8 mouse cellular contexts compared by ENCODE assay signal in genomic region chr8:94871108-94871894, GRCm38 (mm10). TPM values are rescaled to one million over a fixed set of nuclear protein-coding genes. Genes with fewer than 3 reads are reported as not detected.
DNase-seq lines count a peak whose midpoint lies in the region; ATAC-seq lines count a peak whose summit lies in the region.

No protein-coding gene starts in this region.

- H3K4me1 ChIP-seq in embryonic facial prominence, embryonic 15.5 days, result peaks cover 67% of the 10 kb centered on the region
- H3K4me1 ChIP-seq in heart, embryonic 13.5 days, result peaks cover 84% of the 10 kb centered on the region
- peaks cover 54% of the 10 kb centered on the region for H3K4me1 ChIP-seq in kidney, embryonic 16.5 days (ENCODE audit: insufficient read depth, low read length)
- H3K4me1 ChIP-seq in liver, embryonic 11.5 days (replicated peaks; ENCODE audit: control insufficient read depth, insufficient read depth, low read length), result peaks cover 46% of the 10 kb centered on the region

- WGBS in embryonic facial prominence, embryonic 15.5 days, result 4% methylated on average over 7 of the region's 7 CpGs
- 8% methylated on average over 7 of the region's 7 CpGs for WGBS in heart, embryonic 13.5 days
- WGBS in kidney, embryonic 16.5 days, result 2% methylated on average over 7 of the region's 7 CpGs
- WGBS in liver, embryonic 11.5 days, result 5% methylated on average over 7 of the region's 7 CpGs

- DNase-seq in 416B (ENCODE audit: low read depth), result peak; percentile 78
- DNase-seq in adrenal gland, adult 2 months, result peak; percentile 69
- DNase-seq in liver, embryonic 11.5 days (ENCODE audit: low spot score), result peak; percentile 66
- peak; percentile 29 to 30 for DNase-seq in natural killer cell, adult 2 months (ENCODE audit: low spot score in 2 of 2)
- peak; percentile 68 to 71 for DNase-seq in urinary bladder, postnatal 4 days (ENCODE audit: low spot score in 2 of 2)

- ATAC-seq in embryonic facial prominence, embryonic 15.5 days (ENCODE audit: insufficient number of reproducible peaks, low FRiP score, low TSS enrichment, low read depth), result peak; percentile 75
- ATAC-seq in heart, embryonic 13.5 days (ENCODE audit: extremely low read depth, insufficient number of reproducible peaks, low FRiP score, low TSS enrichment), result 0 out of 2 replicates have a peak, but pooled peaks have one; percentile 9
- ATAC-seq in kidney, embryonic 16.5 days (ENCODE audit: low FRiP score, low TSS enrichment), result peak; percentile 72
- ATAC-seq in liver, embryonic 11.5 days (replicated peaks; ENCODE audit: low FRiP score), result peak; percentile 14; the same call in 1 of the 2 replicates

- peaks cover 14% of the 10 kb centered on the region; the same call in 1 of the 2 replicates for H3K36me3 ChIP-seq in embryonic facial prominence, embryonic 15.5 days
- peaks cover 25% of the 10 kb centered on the region for H3K36me3 ChIP-seq in heart, embryonic 13.5 days
- peaks cover 11% of the 10 kb centered on the region for H3K36me3 ChIP-seq in kidney, embryonic 16.5 days (ENCODE audit: insufficient read depth, low read length)
- H3K36me3 ChIP-seq in liver, embryonic 11.5 days (ENCODE audit: control insufficient read depth, insufficient read depth, low read length), result peaks cover 3% of the 10 kb centered on the region; the same call in 1 of the 2 replicates

- peak overlapping the region; percentile 50 for H3K4me3 ChIP-seq in embryonic facial prominence, embryonic 15.5 days (replicated peaks)
- peak overlapping the region; percentile 51 for H3K4me3 ChIP-seq in heart, embryonic 13.5 days
- peak overlapping the region; percentile 57 for H3K4me3 ChIP-seq in kidney, embryonic 16.5 days (ENCODE audit: low read length)
- peak overlapping the region; percentile 37 for H3K4me3 ChIP-seq in liver, embryonic 11.5 days (ENCODE audit: low read depth, low read length)

- H3K27me3 ChIP-seq in embryonic facial prominence, embryonic 15.5 days, result no peaks in the 10 kb centered on the region
- H3K27me3 ChIP-seq in heart, embryonic 13.5 days (replicated peaks), result no peaks in the 10 kb centered on the region
- H3K27me3 ChIP-seq in kidney, embryonic 16.5 days (ENCODE audit: insufficient read depth, low read length), result peaks cover 5% of the 10 kb centered on the region; the same call in 1 of the 2 replicates
- H3K27me3 ChIP-seq in liver, embryonic 11.5 days (replicated peaks; ENCODE audit: control insufficient read depth, insufficient read depth, low read length), result peaks cover 11% of the 10 kb centered on the region

- H3K9ac ChIP-seq in embryonic facial prominence, embryonic 15.5 days, result peak overlapping the region; percentile 24; the same call in 1 of the 2 replicates
- peak overlapping the region; percentile 75 for H3K9ac ChIP-seq in heart, embryonic 13.5 days
- H3K9ac ChIP-seq in kidney, embryonic 16.5 days (replicated peaks; ENCODE audit: low read length), result peak overlapping the region; percentile 67
- H3K9ac ChIP-seq in liver, embryonic 11.5 days (ENCODE audit: low read depth, low read length), result no peak overlapping the region; the same call in 1 of the 2 replicates

- H3K27ac ChIP-seq in embryonic facial prominence, embryonic 15.5 days (replicated peaks), result peak overlapping the region; percentile 77
- H3K27ac ChIP-seq in heart, embryonic 13.5 days (replicated peaks), result peak overlapping the region; percentile 73
- H3K27ac ChIP-seq in kidney, embryonic 16.5 days (ENCODE audit: low read length), result peak overlapping the region; percentile 83
- H3K27ac ChIP-seq in liver, embryonic 11.5 days (ENCODE audit: low read depth, low read length), result no peak overlapping the region

- H3K9me3 ChIP-seq in embryonic facial prominence, embryonic 15.5 days (replicated peaks), result no peaks in the 10 kb centered on the region
- H3K9me3 ChIP-seq in heart, embryonic 13.5 days, result no peaks in the 10 kb centered on the region
- no peaks in the 10 kb centered on the region for H3K9me3 ChIP-seq in kidney, embryonic 16.5 days (ENCODE audit: low read length)
- H3K9me3 ChIP-seq in liver, embryonic 11.5 days (ENCODE audit: control insufficient read depth, low read length), result no peaks in the 10 kb centered on the region

- H3K4me2 ChIP-seq in embryonic facial prominence, embryonic 15.5 days (replicated peaks), result peak overlapping the region; percentile 88
- peak overlapping the region; percentile 99 for H3K4me2 ChIP-seq in heart, embryonic 13.5 days
- peak overlapping the region; percentile 97 for H3K4me2 ChIP-seq in kidney, embryonic 16.5 days (replicated peaks; ENCODE audit: low read depth, low read length)
- peak overlapping the region; percentile 73 for H3K4me2 ChIP-seq in liver, embryonic 11.5 days

RNA-seq across cellular contexts. Expression of gene Dok4, which starts 4.8 kb away (rescaled TPM):
- 10 to 100 TPM in 1 of 2 experiments, 1 to 10 TPM in 1; 5.8 to 12.4 TPM for total RNA-seq in adrenal gland, adult 2 months (2021)
- polyA plus RNA-seq in adrenal gland, adult 2 months (2012; rRNA removed), result 13.0 and 18.2 TPM in 2 replicates
- polyA plus RNA-seq in embryonic facial prominence, embryonic 15.5 days (2015; fragmentation: Nextera tagmentation; extraction: Ambion mirVana), result 31.0 and 31.1 TPM in 2 replicates
- polyA plus RNA-seq in heart, embryonic 13.5 days (2015; fragmentation: Nextera tagmentation; extraction: Ambion mirVana), result 35.5 and 38.2 TPM in 2 replicates
- 34.8 and 39.3 TPM in 2 replicates for polyA plus RNA-seq in kidney, embryonic 16.5 days (2015; fragmentation: Nextera tagmentation; extraction: Ambion mirVana)
- 13.2 and 13.9 TPM in 2 replicates for polyA plus RNA-seq in liver, embryonic 11.5 days (2014; fragmentation: Nextera tagmentation; extraction: Ambion mirVana)

RNA-seq across cellular contexts. Expression of gene Polr2c, which starts 14.1 kb away (rescaled TPM):
- total RNA-seq in adrenal gland, adult 2 months (2021), result 10 to 100 TPM; 54.5 to 68.0 TPM
- polyA plus RNA-seq in adrenal gland, adult 2 months (2012; rRNA removed), result 52.0 and 66.6 TPM in 2 replicates
- polyA plus RNA-seq in embryonic facial prominence, embryonic 15.5 days (2015; fragmentation: Nextera tagmentation; extraction: Ambion mirVana), result 132 and 135 TPM in 2 replicates
- polyA plus RNA-seq in heart, embryonic 13.5 days (2015; fragmentation: Nextera tagmentation; extraction: Ambion mirVana), result 107 and 129 TPM in 2 replicates
- 157 and 179 TPM in 2 replicates for polyA plus RNA-seq in kidney, embryonic 16.5 days (2015; fragmentation: Nextera tagmentation; extraction: Ambion mirVana)
- polyA plus RNA-seq in liver, embryonic 11.5 days (2014; fragmentation: Nextera tagmentation; extraction: Ambion mirVana), result 162 and 172 TPM in 2 replicates

RNA-seq across cellular contexts. Expression of gene Ciapin1, which starts 33.1 kb away (rescaled TPM):
- 100 to 1,000 TPM in 1 of 2 experiments, 10 to 100 TPM in 1; 81.5 to 123 TPM for total RNA-seq in adrenal gland, adult 2 months (2021)
- polyA plus RNA-seq in adrenal gland, adult 2 months (2012; rRNA removed), result 118 and 146 TPM in 2 replicates
- 81.7 and 92.5 TPM in 2 replicates for polyA plus RNA-seq in embryonic facial prominence, embryonic 15.5 days (2015; fragmentation: Nextera tagmentation; extraction: Ambion mirVana)
- 90.9 and 98.2 TPM in 2 replicates for polyA plus RNA-seq in heart, embryonic 13.5 days (2015; fragmentation: Nextera tagmentation; extraction: Ambion mirVana)
- polyA plus RNA-seq in kidney, embryonic 16.5 days (2015; fragmentation: Nextera tagmentation; extraction: Ambion mirVana), result 125 and 131 TPM in 2 replicates
- 94.8 and 99.5 TPM in 2 replicates for polyA plus RNA-seq in liver, embryonic 11.5 days (2014; fragmentation: Nextera tagmentation; extraction: Ambion mirVana)

RNA-seq across cellular contexts. Expression of gene Coq9, which starts 33.2 kb away (rescaled TPM):
- total RNA-seq in adrenal gland, adult 2 months (2021), result 100 to 1,000 TPM; 186 to 208 TPM
- polyA plus RNA-seq in adrenal gland, adult 2 months (2012; rRNA removed), result 538 and 543 TPM in 2 replicates
- 78.0 and 80.7 TPM in 2 replicates for polyA plus RNA-seq in embryonic facial prominence, embryonic 15.5 days (2015; fragmentation: Nextera tagmentation; extraction: Ambion mirVana)
- 133 and 142 TPM in 2 replicates for polyA plus RNA-seq in heart, embryonic 13.5 days (2015; fragmentation: Nextera tagmentation; extraction: Ambion mirVana)
- polyA plus RNA-seq in kidney, embryonic 16.5 days (2015; fragmentation: Nextera tagmentation; extraction: Ambion mirVana), result 100 and 110 TPM in 2 replicates
- 82.2 and 82.9 TPM in 2 replicates for polyA plus RNA-seq in liver, embryonic 11.5 days (2014; fragmentation: Nextera tagmentation; extraction: Ambion mirVana)

RNA-seq across cellular contexts. Expression of gene Ccdc102a, which starts 46.6 kb away (rescaled TPM):
- 10 to 100 TPM in 1 of 2 experiments, 1 to 10 TPM in 1; 7.3 to 12.5 TPM for total RNA-seq in adrenal gland, adult 2 months (2021)
- 16.5 and 20.4 TPM in 2 replicates for polyA plus RNA-seq in adrenal gland, adult 2 months (2012; rRNA removed)
- polyA plus RNA-seq in embryonic facial prominence, embryonic 15.5 days (2015; fragmentation: Nextera tagmentation; extraction: Ambion mirVana), result 42.3 and 44.6 TPM in 2 replicates
- 18.2 and 18.7 TPM in 2 replicates for polyA plus RNA-seq in heart, embryonic 13.5 days (2015; fragmentation: Nextera tagmentation; extraction: Ambion mirVana)
- polyA plus RNA-seq in kidney, embryonic 16.5 days (2015; fragmentation: Nextera tagmentation; extraction: Ambion mirVana), result 20.1 and 21.0 TPM in 2 replicates
- polyA plus RNA-seq in liver, embryonic 11.5 days (2014; fragmentation: Nextera tagmentation; extraction: Ambion mirVana), result 16.4 and 17.6 TPM in 2 replicates

Comparison
In these comparisons a context has a peak if more than half of its experiments do, and no peak if none do; other contexts are left out.
1. ATAC-seq: peak in every context shown above with its lines; median percentile 75 in embryonic facial prominence, embryonic 15.5 days; 72 in kidney, embryonic 16.5 days; 14 in liver, embryonic 11.5 days; 9 in heart, embryonic 13.5 days.